Mouse (Mus musculus) common myeloid progenitor, adult 5-6 weeks (primary cell): ENCODE data around the gene Copz1. TPM values are rescaled to one million over a fixed set of nuclear protein-coding genes. Genes with fewer than 3 reads are reported as not detected.
A peak's percentile ranks its signal among the peaks of the same experiment; 100 is the strongest.

Experiments
- ATAC-seq: replicated peaks from 2 replicates; pipeline ENCODE4 v1.8.0; 2016; ENCODE audit warnings: low read depth, mild to moderate bottlenecking, moderate TSS enrichment, inconsistent platforms; ENCODE audit not compliant: poor library complexity, severe bottlenecking
- total RNA-seq: library from RNA; stranded (forward); fragments of 200-1000, 187-1606 nt; gene quantifications from 2 replicates; pipeline ENCODE4 v1.2.3, GENCODE M21; 2017

Copz1 gene
- total RNA-seq, 1 experiment from 2014 or later: 55.5 TPM

- no peak for ATAC-seq
These were observed 17.1 kb downstream of the Copz1 start for GRCm38 (mm10) chr15:103289600-103289999.

GRCm38 (mm10) chr15:103290417-103290816, 17.9 kb downstream of the Copz1 start:
- no peak for ATAC-seq

GRCm38 (mm10) chr15:103290843-103291242, 18.3 kb downstream of the Copz1 start:
- no peak for ATAC-seq

GRCm38 (mm10) chr15:103292673-103293345, 20.3 kb downstream of the Copz1 start:
- no peak for ATAC-seq

- no peak for ATAC-seq
These were observed 20.9 kb downstream of the Copz1 start for GRCm38 (mm10) chr15:103293375-103293774.

GRCm38 (mm10) chr15:103294649-103295048, 22.1 kb downstream of the Copz1 start:
- no peak for ATAC-seq

GRCm38 (mm10) chr15:103295851-103296250, 23.3 kb downstream of the Copz1 start:
- peak; percentile 42; the same call in 1 of the 2 replicates for ATAC-seq

- ATAC-seq: no peak
These were observed 24.8 kb downstream of the Copz1 start for GRCm38 (mm10) chr15:103297313-103297712.

GRCm38 (mm10) chr15:103298026-103298425, 25.5 kb downstream of the Copz1 start:
- no peak for ATAC-seq

- ATAC-seq: no peak
These were observed 26.5 kb downstream of the Copz1 start for GRCm38 (mm10) chr15:103298861-103299616.

GRCm38 (mm10) chr15:103299644-103300043, 27.1 kb downstream of the Copz1 start:
- no peak for ATAC-seq

- ATAC-seq: no peak
These were observed 27.6 kb downstream of the Copz1 start for GRCm38 (mm10) chr15:103300067-103300471.

- ATAC-seq: no peak
These were observed 28.0 kb downstream of the Copz1 start for GRCm38 (mm10) chr15:103300560-103300959.

- ATAC-seq: no peak
These were observed 28.5 kb downstream of the Copz1 start for GRCm38 (mm10) chr15:103301046-103301445.

- ATAC-seq: no peak
These were observed 29.2 kb downstream of the Copz1 start for GRCm38 (mm10) chr15:103301547-103302340.

GRCm38 (mm10) chr15:103302341-103303021, 30.0 kb downstream of the Copz1 start:
- no peak for ATAC-seq

- no peak for ATAC-seq
These were observed 31.6 kb downstream of the Copz1 start for GRCm38 (mm10) chr15:103303916-103304615.

GRCm38 (mm10) chr15:103304616-103304969, 32.1 kb downstream of the Copz1 start:
- no peak for ATAC-seq

GRCm38 (mm10) chr15:103305070-103305678, 32.7 kb downstream of the Copz1 start:
- peak; percentile 81 for ATAC-seq
